Mouse (Mus musculus): ENCODE results near the gene Mrgpra4.

Gene Mrgpra4

DNA sequence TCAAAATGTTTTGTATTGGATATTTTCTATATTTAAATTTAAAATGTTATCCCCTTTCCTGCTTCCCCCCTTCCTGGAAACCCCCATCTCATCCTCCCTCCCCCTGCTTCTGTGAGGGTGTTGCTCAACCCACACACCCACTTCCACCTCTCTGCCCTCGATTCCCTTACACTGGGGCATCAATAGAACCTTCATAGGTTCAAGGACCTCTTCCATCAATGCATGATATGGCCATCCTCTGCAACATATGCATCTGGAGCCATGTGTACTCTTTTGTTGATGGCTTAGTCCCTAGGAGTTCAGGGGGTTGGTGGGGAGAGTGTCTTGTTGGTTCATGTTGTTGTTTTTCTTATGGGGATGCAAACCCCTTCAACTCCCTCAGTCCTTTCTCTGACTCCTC is at the start of gene Mrgpra4:
TSS of gene Mrgpra4 (minus strand) at position 101 of the 400 bp plus-strand sequence.
- no peak for DNase-seq (ENCODE audit: low spot score in 2 of 2)

GRCm38 (mm10) chr7:48027497-48027896 is 45.6 kb upstream of the Mrgpra4 start, which contains the start of gene Mrgprx1:
Gene Mrgprx1, minus strand, starts transcription at chr7:48027597.
- no peak for DNase-seq (ENCODE audit: low spot score in 2 of 2)

DNA sequence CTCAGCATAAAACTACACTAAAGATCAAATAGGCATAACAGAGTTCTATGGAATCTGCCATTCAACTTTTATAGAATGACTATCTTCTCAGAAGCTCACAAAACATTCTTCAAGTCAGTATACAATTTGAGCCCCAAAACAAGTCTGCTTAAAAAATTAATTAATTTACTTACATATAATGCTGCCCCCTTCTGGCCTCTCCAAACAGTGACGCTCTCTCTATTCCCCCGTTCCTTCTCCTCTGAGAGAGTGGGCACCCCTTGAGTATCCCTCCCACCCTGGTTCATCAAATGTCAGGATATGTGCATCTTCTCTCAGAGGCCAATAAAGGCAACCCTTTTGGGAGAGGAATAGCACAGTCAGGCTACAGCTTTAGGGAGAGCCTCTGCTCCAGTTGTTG is 36.0 kb upstream of the Mrgpra4 start:
- no peak for DNase-seq (ENCODE audit: low spot score in 2 of 2)

DNA sequence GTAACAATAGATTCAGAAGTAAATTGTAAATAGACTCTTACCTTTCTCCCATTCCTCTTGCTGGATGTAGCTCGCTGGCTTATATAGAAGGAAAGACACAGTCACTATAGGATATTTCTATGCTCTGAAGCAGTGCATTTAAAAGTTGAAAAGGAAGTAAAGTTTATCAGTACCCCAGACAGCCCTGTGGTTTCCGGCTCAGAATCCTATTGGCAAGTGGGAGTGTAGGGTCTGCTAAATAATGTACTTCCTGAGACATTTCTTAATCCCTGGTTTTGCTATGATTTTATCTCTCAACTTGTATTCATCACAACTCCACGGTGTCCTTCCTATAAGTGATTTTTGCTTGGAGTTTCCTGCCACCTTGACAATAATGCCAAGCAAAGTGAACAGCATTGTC is 13.8 kb upstream of the Mrgpra4 start:
- no peak for DNase-seq (ENCODE audit: low spot score in 2 of 2)

DNA sequence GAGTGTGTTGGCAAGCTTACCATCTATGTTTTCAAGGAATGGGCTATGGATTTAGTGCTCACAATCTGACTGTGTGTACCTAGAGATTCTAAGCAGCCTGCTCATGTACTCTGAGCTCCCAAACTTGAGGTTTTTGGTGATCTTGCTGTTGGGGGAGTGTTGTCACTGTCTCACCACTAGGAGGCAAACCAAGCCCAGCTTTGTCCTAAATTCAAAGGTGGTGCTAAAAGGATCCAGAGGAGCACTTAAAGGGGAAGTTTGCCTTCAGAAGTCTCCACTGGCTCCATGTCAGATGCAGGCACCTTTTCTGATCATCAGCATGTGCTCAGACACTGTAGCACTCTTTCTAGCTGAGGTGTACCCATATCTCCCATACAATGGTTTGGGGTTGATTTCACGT is 4.9 kb upstream of the Mrgpra4 start:
- no peak for DNase-seq (ENCODE audit: low spot score in 2 of 2)
